Mouse (Mus musculus): Measurements from ENCODE around the gene Serpina3k.
"Not testable (repeated sequence)": the region's sequence is repeated elsewhere in the genome, so short reads cannot be mapped to it uniquely, and the experiment has no call there.

Serpina3k gene

DNA sequence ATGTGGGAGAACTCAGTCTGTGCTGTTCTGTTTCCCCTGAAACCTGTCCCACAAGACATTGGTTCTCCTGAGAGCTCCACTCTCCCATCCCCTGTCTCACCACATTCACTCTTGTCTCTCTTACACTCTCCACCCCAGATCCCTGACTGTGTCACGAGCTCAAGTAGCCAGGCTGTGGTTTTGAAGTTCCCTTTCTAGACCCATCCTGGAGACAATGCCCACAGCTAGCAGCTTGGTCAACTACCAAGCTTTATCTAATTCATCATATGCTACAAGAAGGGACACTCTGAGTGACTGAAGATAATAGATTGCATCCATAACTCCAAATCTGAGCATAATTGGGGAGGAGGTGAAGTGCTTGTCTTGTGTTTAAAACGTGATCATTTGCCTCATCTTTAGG is 52.8 kb downstream of the Serpina3k start:
- DNase-seq = not testable (repeated sequence)
